Mouse (Mus musculus): Measurements from ENCODE around the gene Izumo2.
"Not testable (repeated sequence)": the region's sequence is repeated elsewhere in the genome, so short reads cannot be mapped to it uniquely, and the experiment has no call there.

Gene Izumo2

DNA sequence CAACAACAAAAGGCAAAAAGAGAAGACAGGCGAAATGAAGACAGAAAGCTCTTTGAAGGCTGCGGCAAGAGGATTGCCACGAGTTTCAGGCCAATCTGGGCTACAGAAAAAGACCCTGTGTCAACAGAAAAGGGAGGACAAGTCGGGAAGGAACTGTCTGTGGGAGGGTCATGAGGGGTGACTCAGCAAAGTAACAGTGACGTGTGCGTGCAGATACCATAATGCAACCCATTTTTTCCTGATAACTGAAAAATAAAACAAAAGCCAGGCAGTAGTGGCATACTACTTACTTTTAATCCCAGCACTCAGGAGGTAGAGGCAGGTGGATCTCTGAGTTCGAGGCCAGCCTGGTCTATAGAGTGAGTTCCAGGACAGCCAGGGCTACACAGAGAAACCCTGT is 10.6 kb upstream of the Izumo2 start:
- peak; percentile 13 for DNase-seq (ENCODE audit: low read depth)

DNA sequence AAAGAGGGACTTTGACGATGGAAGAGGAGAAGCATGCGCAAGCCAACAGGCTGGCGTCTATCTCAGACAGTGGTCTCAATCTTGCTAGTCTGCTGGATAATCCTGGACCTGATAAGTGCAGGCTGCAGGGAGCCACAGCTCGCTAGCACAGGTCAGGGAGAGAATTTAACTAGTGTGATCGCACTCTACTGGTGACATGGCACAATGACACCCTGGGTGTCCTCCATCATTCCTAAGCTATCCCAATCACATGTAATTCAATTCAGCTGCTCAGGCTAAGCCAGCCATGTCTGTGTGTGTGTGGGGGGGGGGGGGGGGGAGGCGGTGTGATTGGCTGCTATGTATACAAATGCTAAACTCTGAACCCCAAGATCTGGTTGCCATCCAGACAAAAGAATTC is 6.6 kb upstream of the Izumo2 start:
- no peak for DNase-seq (ENCODE audit: low read depth)

DNA sequence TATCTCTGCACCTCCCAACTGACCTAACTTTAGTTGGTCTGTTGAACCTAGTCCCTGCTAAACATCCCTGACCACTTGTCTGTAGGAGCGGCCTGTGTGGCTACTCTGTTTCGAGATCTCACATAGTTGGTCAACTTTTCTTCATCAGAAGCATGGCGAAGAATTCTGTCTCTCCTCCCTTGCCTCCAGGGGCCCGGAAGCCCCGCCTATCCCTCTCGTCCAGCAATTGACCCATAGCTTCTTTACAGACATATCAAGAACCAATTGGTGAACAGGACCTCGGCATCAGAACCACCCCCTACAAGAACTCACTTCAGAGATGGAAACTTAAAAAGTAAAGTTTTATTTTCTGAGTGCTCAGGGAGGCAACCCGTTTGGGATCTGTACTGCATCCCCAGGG is 5.6 kb upstream of the Izumo2 start:
- DNase-seq (ENCODE audit: low read depth): no peak

DNA sequence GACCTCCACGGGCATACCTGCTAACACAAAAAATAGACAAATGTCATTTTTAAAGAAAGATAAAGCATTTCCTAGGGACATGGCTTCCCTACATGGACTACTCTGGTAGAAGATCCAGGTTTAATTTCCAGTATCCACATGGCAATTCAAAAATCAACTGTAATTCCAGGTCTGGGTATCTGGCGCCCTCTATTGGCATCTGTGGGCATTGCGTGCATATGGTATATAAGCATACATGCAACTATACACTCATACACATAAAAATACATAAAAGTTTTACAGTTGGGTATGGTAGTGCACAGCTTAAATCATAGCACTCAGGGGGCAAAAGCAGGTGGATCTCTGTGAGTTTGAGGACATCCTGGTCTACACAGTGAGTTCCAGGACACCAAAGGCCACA is 4.2 kb upstream of the Izumo2 start:
- no peak for DNase-seq (ENCODE audit: low read depth)

DNA sequence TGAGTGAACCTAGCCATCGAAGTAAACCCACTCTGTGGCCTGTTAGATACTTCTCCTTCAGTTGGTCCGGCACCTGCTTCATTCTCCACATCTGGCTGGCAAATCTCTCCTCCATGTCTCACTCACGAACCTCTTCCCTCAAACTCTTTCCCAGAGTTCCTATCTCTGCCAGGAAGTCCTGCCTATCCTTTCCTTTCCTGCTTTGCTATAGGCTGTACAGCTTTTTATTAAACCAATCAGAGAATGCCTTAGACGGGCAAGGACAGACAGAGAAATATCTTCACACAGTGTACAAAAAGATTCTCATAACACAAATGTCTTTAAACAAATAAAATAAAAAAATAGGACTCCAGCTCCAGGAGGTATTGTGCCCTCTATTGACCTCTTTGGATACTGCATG is 3.5 kb upstream of the Izumo2 start:
- no peak for DNase-seq (ENCODE audit: low read depth)

DNA sequence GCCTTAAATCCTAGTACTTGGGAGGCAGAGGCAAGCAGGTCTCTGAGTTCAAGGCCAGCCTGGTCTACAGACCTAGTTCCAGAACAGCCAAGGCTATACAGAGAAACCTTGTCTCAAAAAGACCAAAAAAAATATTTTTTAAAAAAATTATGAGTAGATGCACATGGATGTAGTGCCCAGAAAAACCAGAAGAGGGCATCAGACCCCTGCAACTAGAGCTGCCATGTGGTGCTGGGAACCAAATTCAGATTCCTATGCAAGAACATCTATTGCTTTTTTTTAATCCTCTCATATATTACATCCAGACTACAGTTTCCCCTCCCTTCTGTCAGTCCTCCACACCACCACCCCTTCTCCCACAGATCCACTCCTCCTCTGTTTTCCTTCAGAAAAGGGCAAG is 2.2 kb upstream of the Izumo2 start:
- no peak for DNase-seq (ENCODE audit: low read depth)

DNA sequence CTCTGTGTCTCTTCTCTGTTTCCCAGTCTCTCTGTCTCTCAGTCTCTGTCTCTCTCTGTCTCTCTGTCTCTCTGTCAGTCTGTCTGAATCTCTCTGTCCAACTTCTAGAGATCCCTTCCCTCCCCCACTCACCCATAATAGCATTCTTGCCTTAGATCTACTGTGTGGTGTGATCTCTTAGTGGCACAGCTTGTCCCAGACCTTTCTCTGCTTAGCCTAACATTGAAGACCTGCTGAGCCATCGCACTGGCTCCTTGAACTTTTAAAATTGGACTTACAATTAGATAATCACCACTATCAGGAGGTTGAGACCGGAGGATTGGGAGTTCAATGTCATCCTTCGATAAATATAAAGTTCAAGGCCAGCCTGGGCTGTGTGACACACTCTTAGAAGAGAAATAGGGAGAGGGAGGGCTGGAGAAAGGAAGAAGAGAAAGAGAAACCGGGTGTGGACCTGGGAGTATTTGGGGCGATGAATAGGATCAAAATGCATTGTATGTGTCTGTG is 1.3 kb upstream of the Izumo2 start:
- no peak for DNase-seq (ENCODE audit: low read depth)

DNA sequence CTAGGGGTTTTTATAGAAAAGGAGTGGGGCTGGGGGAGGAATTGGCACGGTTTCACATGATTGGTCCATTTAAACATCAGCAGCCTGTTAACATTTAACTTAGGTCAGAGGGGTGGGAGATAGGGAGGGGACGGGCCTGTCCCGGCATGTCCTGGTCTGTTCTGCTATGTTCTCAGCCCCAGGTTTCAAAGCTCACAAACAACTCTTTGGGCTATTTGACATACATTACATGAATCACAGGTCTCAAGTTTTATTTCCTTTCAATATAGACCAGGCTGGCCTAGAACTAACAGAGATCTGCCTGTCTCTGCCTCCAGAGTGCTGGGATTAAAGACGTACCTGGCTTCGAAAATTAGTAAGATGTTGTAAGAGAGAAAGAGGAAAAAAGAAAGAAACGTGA is 449 bp upstream of the Izumo2 start:
- DNase-seq (ENCODE audit: low read depth): not testable (repeated sequence)

DNA sequence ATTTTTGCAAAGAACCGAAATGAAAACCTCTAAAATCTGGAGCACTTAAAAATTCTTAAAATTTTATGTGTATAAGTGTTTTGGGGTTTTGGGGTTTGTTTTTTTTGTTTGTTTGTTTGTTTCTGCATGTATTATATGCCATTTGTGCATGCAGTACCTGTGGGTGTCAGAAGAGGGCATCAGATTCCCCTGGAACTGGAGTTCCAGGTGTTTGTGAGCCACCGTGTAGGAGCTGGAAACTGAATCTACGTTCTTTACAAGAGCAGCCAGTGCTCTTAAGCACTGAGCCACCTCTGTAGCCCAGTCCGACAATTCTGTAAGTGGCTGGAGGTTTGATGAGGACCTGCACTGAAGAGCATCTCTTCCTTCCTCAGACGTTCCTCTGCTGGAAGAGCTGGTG is 1.3 kb downstream of the Izumo2 start:
- DNase-seq (ENCODE audit: low read depth): no peak

DNA sequence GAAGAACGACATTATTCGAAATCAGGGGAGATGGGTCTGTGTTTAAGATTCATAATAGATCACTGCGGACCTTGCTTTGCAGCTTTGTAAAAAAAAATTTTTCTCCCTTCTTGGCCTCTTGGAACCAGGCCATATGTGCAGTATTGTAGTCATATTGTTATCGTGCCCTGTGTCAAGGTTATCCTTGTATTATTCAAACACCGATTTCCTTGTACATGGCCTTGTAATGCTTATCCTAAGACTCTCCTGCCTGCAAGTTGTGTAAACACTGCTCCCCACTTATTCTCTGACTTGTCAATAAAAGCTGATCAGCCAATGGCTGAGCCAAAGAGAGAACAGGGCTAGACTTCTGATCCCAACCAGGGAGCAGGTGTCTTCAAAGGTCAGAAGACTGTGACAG is 13.5 kb downstream of the Izumo2 start:
- no peak for DNase-seq (ENCODE audit: low read depth)

DNA sequence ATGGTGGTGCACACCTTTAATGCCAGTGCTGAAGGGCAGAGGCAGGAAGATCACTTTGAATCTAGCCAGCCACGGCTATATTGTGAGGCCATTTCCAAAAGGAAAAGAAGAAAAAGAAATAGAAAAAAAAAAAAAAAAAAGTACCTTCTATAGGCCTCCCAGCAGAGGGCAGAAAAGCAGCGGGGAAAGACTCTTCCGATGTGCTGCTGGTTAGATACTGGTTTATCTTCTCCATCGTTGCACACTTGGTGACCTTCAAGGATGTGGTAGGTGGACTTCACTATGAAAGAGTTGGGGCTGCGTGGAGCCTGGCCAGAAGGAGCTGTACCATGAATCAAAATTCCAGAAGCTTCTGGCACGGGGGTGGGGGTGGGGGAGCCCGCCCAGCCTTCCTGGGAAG is 15.8 kb downstream of the Izumo2 start:
- DNase-seq (ENCODE audit: low read depth): no peak

DNA sequence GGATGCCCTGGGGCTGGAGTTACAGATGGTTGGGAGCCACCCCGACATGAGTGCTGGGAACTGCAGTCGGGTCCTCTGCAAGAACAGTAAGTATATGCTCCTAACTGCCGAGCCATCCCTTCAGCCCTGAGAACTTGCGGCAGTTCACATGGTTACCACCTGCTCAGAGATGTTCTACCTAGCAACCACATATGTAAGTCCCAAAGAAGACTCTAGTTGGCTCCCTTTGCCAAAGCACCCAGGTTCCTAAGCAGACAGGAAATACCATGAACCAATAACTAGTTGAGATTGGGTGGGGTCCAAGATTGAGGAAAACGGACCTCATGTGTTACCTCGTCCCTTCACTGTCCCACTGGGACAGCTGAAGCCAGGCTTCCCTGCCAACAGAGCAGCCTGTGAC is 17.8 kb downstream of the Izumo2 start:
- no peak for DNase-seq (ENCODE audit: low read depth)

DNA sequence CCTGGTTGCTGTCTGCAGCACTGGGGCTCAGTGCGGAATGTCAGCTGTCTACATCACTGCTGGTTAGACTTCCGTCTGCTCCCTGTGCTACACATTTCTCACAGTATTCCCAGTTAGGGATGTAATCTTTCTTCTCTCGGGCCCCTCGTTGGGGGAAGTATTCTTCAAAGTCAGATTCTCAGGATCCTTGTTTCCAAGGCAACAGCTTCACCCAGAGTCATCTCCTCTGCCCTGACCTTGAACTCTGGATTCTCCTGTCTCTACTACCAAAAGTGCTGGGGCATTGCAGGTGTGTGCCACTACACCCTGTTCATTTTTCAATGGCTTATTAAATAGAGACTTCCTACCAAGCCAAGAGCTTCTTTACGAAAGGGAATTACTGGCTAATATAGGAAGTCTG is 18.6 kb downstream of the Izumo2 start:
- DNase-seq (ENCODE audit: low read depth): no peak

DNA sequence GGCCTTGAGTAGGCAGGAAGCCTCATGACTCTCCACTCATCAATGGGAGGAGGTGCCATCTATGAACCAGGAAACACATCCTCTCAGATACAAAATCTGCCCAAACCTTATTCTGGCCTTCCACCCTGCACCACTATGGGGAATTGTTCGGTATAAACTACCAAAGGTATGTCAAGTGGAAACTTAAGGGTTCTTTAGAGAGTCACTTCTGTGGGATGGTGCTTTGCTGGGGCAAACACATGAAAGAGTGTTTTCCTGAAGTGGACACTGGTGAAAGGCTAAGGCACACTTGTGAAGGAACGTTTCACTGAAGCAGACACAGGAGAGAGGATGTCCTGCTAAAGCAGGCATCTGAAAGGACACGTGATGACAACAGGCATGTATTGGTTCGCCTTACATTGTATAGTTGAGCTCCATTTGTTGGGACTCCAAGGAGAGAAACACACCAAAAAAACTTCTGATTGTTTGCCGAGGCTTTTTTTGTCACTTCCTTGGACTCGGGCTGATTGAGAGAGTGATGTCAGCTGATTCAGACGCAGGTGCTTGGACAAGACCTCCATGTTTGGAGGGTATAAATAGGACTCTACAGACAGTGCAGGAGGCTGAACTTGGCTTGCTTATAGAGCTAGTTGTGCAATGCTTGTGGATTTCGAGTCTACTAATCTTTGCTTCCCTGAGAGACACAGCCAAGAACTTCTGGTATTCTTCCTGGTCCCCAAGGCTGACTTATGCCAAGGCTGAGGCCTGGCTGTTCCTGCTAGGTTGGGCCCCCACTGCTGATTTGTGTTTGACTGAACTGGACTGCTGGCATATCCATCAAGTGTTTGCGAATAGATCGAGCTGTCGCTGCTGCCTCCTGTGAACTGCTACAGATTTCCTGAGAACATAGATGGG is 19.8 kb downstream of the Izumo2 start:
- no peak for DNase-seq (ENCODE audit: low read depth)

DNA sequence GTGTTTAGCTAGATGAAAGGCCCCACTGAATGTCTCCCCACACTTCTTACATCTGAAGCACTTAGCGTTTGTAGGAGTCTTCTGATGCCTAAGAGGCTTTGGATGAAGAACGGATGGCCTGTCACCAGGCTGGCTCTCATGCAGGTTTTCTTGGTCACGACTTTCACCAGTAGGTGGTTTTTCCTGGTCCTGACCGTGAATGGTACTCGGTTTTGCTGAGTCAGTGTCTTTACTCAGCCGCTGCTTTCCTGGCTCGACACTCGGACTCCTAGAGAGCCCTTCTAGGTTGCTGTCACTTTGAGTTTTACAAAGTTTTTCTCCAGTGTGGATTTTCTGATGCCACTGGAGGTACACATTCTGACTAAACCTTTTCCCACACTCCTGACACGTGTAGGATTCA is 25.2 kb downstream of the Izumo2 start:
- no peak for DNase-seq (ENCODE audit: low read depth)

DNA sequence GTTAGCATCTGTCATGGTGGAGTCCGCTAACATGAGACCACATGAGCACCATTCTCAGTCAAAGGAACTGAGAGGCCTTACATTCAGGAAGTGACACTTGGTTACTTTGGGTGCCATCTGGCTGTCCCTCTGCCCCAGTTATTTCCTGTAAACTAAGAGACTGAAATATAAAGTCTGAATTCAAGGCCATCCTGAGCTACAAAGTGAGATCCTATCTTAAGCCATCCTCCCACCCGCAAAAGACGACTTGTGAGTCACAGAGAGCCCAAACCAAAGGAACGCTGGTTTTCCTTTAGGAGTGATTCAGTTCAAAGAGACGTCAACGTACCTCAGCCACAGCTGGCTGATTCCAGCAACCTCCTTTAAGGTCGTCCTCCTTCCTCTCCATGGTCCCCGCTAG is 32.8 kb downstream of the Izumo2 start:
- no peak for DNase-seq (ENCODE audit: low read depth)

DNA sequence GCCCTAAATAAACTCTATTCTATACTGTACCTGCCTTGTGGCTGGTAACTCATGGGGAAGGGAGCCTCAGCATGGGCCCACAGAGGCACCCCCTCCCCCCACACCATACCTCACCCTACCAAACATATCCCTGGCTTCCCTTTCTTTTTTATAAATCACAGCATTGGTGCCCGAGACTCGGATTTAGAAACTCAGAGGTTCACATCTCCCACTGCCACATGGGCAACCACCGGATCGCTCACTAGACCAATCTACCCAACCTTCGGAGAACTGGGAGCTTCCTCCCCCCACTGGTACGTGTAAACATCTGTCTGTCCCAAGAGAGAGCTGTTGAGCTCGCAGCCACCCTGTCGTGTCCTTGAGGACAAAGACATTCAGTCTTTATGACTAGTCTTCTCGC is 35.7 kb downstream of the Izumo2 start:
- no peak for DNase-seq (ENCODE audit: low read depth)

DNA sequence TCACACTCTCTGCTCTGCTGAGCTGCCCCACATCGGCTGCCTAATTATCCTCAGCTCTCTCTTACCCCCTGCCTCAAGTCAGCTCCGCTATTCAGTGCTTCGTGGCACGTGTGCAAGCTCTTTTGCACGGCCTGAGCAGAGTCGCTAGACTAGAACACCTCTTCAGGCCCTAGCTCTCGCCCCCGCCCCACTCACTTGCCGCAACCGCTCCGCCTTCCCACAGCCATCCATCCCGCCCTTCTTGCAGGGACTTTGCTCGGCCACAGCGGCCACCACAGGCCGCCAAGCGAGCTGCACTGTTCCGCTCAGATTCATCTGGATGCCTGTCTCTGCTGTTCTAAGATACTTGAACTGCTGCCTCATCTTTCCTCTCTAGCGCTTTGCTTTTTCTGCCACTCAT is 36.5 kb downstream of the Izumo2 start:
- DNase-seq (ENCODE audit: low read depth): peak; percentile 59

DNA sequence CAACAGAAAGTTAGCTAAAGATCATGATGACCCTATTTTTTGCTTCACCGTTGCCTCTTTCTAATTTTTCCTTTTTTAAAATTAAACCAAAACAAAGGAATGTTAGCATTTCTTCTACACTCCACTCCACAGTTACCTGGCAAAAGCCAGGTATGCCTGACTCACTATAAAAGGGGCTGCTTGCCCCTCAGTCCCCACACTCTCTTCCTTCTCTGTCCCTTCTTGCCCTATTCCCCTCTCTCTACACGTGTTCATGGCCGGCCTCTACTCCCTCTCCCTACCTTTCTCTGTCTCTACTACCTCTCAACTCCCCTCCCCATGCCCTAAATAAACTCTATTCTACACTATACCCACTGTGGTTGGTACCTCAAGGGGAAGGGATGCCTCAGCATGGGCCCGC is 38.6 kb downstream of the Izumo2 start:
- DNase-seq (ENCODE audit: low read depth): no peak

DNA sequence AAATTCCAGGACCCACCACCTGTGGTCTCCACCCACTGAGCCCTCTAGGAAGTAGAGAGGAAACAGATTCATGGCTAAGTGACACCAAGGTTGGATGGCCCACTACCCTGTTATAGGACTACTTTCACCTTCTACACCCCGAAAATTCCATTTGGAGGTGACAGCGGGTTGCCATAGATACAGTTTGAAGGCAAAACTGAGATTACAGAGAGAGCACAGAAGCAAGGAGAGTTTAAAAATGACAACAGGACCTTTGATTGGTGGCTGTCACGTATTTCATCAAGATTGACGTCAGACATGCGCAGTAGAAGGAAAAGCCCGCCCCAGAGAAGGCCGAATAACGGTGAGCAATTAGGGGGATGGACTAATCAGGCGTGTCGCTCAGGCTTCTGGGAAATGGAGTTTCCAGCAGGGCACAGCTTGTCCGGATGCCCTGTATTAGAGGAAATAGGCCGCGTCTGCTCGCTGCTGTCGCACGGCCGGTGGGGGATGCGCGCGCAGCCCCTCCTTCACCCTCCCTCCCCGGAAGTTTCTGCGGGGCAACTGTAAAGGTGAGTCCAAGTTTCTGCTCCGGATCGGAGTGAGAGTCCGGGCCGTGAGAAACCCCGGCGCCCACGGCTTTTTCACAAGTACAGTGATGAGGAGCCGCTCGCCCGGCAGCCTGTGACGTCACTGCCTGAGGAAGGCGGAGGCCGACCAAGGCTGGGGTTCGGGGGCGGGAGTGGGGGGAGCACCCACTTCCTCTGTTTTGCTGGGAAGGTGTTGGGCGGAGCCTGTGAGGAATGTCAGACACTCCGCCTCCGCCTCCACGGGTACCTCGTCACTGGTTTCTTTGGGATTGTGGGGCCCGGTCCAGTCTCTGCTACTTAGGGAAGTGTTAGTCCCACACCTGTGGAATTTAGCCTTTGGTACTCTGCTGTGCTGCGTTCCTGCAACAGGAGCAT is 39.8 kb downstream of the Izumo2 start, which contains the start of gene Vrk3:
TSS of gene Vrk3 (plus strand) at position 313 of the 944 bp plus-strand sequence.
- DNase-seq (ENCODE audit: low read depth): peak; percentile 94

DNA sequence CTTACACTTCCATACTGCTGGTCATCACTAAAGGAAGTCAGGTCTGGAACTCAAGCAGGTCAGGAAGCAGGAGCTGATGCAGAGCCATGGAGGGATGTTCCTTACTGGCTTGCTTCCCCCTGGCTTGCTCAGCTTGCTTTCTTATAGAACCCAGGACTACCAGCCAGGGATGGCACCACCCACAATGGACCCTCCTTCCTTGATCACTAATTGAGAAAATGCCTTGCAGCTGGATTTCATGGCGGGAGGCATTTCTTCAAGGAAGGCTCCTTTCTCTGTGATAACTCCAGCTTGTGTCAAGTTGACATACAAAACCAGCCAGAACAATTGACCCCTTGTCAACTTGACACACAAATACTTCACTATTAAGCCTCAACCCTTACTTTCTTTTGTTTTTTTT is 42.4 kb downstream of the Izumo2 start, which contains the start of gene Zfp473:
TSS of gene Zfp473 (minus strand) at position 101 of the 400 bp plus-strand sequence.
- not testable (repeated sequence) for DNase-seq (ENCODE audit: low read depth)

DNA sequence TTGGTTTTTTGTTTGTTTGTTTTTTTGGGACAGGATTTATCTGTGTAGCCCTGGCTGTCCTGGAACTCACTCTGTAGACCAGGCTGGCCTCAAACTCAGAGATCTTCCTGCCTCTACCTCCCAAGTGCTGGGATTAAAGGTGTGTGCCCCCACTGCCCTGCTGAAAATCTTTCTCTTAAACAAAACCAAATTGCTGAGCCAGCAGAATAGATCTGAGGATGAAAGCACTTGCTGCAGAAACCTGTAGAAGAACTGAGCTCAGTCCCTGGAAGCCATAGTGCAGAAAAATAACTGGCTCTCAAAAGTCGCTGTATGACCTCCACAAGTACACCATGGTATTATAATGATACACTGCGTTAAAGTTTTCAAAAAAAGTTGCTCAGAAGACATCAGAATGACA is 48.6 kb downstream of the Izumo2 start:
- no peak for DNase-seq (ENCODE audit: low read depth)

DNA sequence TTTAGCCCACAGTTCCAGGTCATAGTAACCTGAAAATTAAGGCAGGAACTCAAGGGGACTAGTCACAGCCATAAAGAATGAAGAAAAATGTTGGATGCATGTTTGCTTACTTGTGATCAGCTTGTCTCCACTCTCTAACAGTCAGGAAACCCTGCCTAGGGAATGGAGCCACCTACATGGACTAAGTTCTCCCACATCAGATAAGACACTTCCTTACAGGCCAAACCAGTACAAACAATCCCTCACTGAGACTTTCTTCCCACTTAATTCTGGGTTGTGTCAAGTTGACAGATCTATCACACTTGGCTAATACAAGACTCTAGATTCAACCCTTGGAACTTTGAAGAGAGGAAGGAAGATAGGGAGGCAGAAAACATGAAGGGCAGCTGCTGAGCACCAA is 51.8 kb downstream of the Izumo2 start:
- no peak for DNase-seq (ENCODE audit: low read depth)

Measured in c-Kit-positive CD71-negative TER-119-negative erythroid progenitor cells, embryonic 14.5 days (primary cell).